Mouse (Mus musculus) neural tube, embryonic 15.5 days (tissue): ENCODE measurements around the gene Gm45716. TPM values are rescaled to one million over a fixed set of nuclear protein-coding genes. Genes with fewer than 3 reads are reported as not detected.

ENCODE experiments used
- ATAC-seq: fragments of 200-750 bp; cut with Nextera tagmentation; 2 replicates; pipeline ENCODE4 v1.8.0; 2017; ENCODE audit warnings: mild to moderate bottlenecking, moderate TSS enrichment, moderate library complexity; ENCODE audit not compliant: low FRiP score
- H3K27ac ChIP-seq: fragments of 300-500 bp; sonication (generic); replicated peaks from 2 replicates; pipeline ENCODE4 v1.5.1; 2015; ENCODE audit warnings: mild to moderate bottlenecking, inconsistent platforms
- H3K27me3 ChIP-seq: fragments of 300-500 bp; sonication (generic); replicated peaks from 2 replicates; pipeline ENCODE4 v1.6.1; 2015; ENCODE audit warnings: inconsistent platforms
- H3K36me3 ChIP-seq: fragments of 300-500 bp; sonication (generic); 2 replicates; pipeline ENCODE4 v1.6.1; 2015; ENCODE audit warnings: inconsistent platforms
- H3K4me1 ChIP-seq: fragments of 300-500 bp; sonication (generic); 2 replicates; pipeline ENCODE4 v1.6.1; 2015; ENCODE audit warnings: inconsistent platforms
- H3K4me2 ChIP-seq: fragments of 300-500 bp; sonication (generic); 2 replicates; pipeline ENCODE4 v1.6.1; 2015; ENCODE audit warnings: inconsistent platforms, mild to moderate bottlenecking, moderate library complexity
- H3K4me3 ChIP-seq: fragments of 300-500 bp; sonication (generic); replicated peaks from 2 replicates; pipeline ENCODE4 v1.5.1; 2015; ENCODE audit warnings: mild to moderate bottlenecking, inconsistent platforms
- H3K9ac ChIP-seq: fragments of 300-500 bp; sonication (generic); replicated peaks from 2 replicates; pipeline ENCODE4 v1.6.1; 2015; ENCODE audit warnings: mild to moderate bottlenecking, inconsistent platforms
- H3K9me3 ChIP-seq: fragments of 300-500 bp; sonication (generic); replicated peaks from 2 replicates; pipeline ENCODE4 v1.6.1; 2016; ENCODE audit warnings: inconsistent platforms
- WGBS: fragments of 180-500 bp; shearing (Covaris S2); methylation state at CpG from one replicate; pipeline ENCODE4 v1.1.7; 2015; ENCODE audit warnings: mixed read lengths; 5-methylcytosine and 5-hydroxymethylcytosine counted together
- polyA plus RNA-seq: library from polyadenylated mRNA; unstranded; fragments of >200 nt; fragmentation: Nextera tagmentation; extraction: Ambion mirVana; gene quantifications from 2 replicates; pipeline ENCODE4 v1.2.1, GENCODE M21; 2015

Gm45716 gene
- polyA plus RNA-seq, 1 experiment from 2014 or later: 19.2 TPM

DNA sequence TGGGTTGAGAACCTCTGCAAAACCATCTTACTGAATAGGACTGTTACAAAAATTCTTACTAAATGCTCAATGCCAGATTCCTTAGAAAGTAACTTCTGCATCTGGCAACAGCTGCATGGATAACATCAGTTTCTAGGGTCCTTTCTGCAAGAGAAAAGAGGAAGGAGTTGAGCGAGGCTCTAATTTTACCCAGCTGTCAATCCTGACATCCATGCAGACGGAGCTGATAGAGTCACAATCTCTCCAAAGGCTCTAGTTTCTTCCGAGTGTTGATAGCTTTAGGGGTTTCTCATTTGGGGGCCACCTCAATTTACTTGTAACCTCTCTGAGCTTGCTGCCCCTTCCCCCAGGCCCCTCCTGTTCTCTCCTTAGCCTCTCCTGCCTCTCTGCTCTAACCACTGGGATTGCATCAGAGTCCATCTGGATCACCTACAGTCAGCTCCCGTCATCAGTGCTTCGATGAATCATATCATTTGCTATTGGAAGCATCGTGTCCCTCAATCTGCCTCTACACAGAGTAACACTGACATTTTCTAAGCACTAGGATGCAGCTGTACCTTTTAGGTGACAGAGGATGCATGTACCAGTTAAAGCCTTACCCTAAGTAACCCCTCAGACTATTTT is 32.7 kb downstream of the Gm45716 start:
- no peak overlapping the region for H3K27ac ChIP-seq
- no peaks in the 10 kb centered on the region for H3K27me3 ChIP-seq
- H3K4me3 ChIP-seq: no peak overlapping the region
- no peaks in the 10 kb centered on the region for H3K4me1 ChIP-seq
- H3K9ac ChIP-seq: no peak overlapping the region
- H3K36me3 ChIP-seq: no peaks in the 10 kb centered on the region
- no peak overlapping the region for H3K4me2 ChIP-seq
- 77% methylated on average over 6 of the region's 6 CpGs for WGBS
- no peak for ATAC-seq
- no peaks in the 10 kb centered on the region for H3K9me3 ChIP-seq

DNA sequence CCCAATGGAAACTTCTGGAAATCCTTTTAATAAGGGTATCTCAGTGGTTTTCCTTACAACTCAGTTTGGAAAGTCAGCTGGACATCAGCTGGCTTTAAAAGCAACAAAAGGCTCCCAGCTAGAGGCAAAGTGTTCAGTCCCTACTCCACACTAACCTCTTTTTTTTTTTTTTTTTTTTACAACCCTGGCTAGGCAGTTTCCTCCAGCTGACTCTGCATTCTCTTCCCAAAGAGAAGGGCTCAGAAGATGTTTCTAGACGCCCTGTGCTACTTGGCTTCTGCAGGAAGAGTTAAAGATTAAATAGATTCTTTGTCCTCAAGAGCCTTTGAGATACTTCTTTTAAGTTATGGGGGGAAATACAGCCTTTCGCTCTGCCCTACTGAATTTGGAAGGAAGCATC is 33.3 kb downstream of the Gm45716 start:
- Histone ChIP-seq H3K9ac (no peak overlapping the region), H3K27ac (no peak overlapping the region), H3K4me2 (no peak overlapping the region), H3K9me3 (no peaks in the 10 kb centered on the region), H3K36me3 (no peaks in the 10 kb centered on the region), H3K4me3 (no peak overlapping the region), H3K4me1 (no peaks in the 10 kb centered on the region), H3K27me3 (no peaks in the 10 kb centered on the region)
- no peak for ATAC-seq
- WGBS: 16% methylated on average over 2 of the region's 2 CpGs

DNA sequence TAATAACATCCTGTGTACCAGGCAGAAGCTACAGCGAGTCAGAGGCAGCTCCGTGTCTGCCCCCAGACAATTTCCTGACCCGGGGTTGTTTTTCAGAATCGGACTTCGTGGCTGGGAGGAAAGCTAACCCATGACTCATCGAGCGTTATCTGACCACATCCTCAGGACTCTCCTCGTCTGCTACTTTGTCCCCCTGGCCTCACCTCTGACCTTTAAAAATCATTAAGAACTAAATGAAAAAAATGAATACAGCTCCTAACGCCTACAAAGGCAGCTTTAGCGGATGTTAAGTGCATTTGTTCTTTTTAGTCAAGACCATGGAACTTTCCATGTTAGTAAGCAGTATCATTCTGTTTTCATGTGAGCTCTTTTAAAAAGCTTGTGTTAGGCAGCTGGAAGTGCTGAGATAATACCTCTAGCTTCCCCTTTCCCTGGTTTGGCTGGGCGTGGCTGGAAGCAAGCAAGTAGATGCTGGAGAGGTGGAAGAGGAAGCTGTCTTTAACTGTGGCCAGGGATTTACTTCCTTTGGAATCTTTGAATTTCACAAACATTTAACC is 37.5 kb downstream of the Gm45716 start:
- H3K27me3 ChIP-seq: no peaks in the 10 kb centered on the region
- no peak overlapping the region for H3K9ac ChIP-seq
- no peak overlapping the region for H3K4me3 ChIP-seq
- H3K27ac ChIP-seq: no peak overlapping the region
- WGBS: 76% methylated on average over 11 of the region's 11 CpGs
- no peak overlapping the region for H3K4me2 ChIP-seq
- no peaks in the 10 kb centered on the region for H3K4me1 ChIP-seq
- ATAC-seq: no peak
- H3K36me3 ChIP-seq: no peaks in the 10 kb centered on the region
- no peaks in the 10 kb centered on the region for H3K9me3 ChIP-seq

DNA sequence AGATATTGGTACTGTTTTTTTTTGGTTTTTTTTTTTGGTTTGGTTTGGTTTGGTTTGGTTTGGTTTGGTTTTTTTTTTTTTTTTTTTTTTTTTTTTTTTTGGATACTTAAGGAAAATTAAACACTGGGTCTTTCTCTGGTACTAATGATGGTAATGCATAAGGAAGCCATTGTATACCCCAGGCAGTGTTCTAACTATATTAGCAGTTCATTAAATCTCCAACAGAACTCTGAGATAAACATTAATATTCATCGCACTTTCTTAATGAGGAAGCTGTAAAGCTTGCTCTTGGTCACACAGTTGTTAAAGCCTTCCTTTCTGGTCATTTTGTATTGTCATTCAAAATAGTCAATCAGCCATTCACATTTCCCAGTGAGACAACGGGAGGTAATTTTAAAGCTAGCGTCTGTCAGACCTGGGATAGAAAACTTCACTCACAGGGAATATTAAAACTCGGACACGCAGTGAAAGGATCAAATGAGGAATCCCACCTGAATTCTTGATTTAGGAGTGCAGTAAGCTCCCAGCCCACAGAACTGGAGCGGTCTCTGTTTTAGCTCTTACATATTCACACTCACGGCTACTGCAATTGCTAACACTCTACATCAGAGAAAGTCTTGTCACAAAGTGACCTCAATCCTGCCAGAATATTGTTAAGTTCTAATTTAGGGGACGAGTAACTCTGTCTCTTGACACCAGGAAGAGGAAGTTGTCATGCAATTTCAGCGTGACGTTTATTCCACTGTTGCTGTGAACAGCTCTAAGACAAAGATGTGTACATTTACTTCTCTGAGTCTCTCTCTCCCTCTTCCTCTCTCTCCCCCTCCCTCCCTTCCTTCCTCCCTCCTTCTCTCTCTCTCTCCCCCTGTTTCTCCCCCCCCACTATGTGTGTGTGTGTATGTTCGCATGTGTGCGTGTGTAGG is 39.8 kb downstream of the Gm45716 start:
- H3K27me3 ChIP-seq: no peaks in the 10 kb centered on the region
- no peaks in the 10 kb centered on the region for H3K4me1 ChIP-seq
- 44% methylated on average over 12 of the region's 12 CpGs for WGBS
- no peaks in the 10 kb centered on the region for H3K9me3 ChIP-seq
- no peaks in the 10 kb centered on the region for H3K36me3 ChIP-seq
- H3K4me3 ChIP-seq: no peak overlapping the region
- ATAC-seq: no peak
- H3K9ac ChIP-seq: no peak overlapping the region
- no peak overlapping the region for H3K4me2 ChIP-seq
- no peak overlapping the region for H3K27ac ChIP-seq

DNA sequence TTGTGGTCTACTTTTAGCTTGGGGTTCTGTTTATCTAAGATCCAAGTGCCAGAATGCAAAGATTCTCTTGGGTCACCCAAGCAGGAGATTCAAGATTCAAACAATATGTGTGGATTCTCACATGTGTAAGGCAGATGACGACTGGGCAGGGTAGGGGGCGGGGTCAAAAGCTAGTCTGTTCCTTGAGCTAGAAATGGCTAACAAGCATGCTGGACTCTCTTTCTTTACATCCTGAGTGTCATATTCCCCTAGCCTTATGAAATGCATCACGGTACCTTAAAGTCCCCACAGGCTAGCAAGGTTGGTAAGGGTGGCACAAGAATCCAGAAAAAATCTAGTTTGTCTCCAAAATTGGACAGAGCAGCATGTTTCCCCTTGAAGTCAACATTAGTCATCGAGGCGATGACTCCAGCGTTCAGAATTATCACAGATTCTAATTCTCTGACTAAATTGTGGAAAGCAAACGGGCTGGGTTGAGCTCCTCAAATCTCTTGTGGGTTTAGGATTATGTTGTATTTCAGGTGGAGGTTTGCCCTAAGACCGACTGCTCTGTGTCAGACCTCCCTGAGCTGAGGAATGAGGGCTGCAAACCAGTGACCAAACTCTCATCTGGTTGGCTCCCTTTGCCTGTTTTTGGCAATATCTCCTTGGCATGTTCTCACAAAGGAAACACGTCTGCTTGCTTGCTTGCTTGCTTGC is 40.9 kb downstream of the Gm45716 start:
- Histone ChIP-seq H3K36me3 (no peaks in the 10 kb centered on the region), H3K4me1 (no peaks in the 10 kb centered on the region), H3K4me3 (no peak overlapping the region), H3K27ac (no peak overlapping the region), H3K4me2 (no peak overlapping the region), H3K9ac (no peak overlapping the region), H3K27me3 (no peaks in the 10 kb centered on the region), H3K9me3 (no peaks in the 10 kb centered on the region)
- ATAC-seq: no peak
- 92% methylated on average over 9 of the region's 9 CpGs for WGBS

DNA sequence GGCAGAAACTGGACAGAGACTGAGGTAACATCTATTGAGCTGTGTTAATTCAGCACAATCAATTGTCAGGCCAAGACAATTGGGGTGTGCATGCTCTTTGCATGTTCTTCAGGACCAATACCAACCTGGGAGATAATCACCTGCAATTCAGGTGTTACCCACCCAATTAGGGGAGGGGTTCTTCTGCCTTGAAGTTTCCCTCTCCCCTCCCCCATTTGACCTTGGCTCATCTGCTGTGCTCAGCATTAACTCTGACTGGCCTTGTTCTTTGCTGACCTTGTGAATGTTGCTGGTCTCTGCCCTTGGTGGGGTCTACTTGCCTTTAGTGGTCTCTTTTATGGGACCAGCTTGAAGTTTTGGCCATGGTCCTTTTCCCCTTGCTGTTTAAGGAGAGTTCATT is 42.3 kb downstream of the Gm45716 start:
- Histone ChIP-seq H3K27me3 (no peaks in the 10 kb centered on the region), H3K4me3 (no peak overlapping the region), H3K4me1 (no peaks in the 10 kb centered on the region), H3K36me3 (no peaks in the 10 kb centered on the region), H3K9me3 (no peaks in the 10 kb centered on the region), H3K4me2 (no peak overlapping the region), H3K27ac (no peak overlapping the region), H3K9ac (no peak overlapping the region)
- no peak for ATAC-seq

DNA sequence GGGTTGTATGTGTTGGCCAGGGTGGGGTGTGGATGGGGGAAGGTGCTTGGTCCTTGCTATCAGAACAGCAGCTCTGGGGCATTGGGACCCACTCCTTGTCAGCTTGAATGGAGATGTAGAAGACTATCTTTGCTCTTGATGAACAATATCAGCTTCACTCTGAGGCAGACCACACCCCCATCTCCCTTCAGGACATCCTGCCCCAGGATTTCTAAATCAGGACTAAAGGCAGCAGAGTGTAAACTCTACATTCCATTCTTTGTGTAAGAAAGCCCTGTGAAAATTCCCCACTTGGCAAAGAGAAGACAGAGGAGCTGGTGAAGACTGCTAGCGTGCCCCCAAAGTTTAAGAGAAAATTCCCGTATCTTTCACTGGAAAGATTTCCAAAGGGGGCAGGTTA is 43.2 kb downstream of the Gm45716 start:
- H3K9ac ChIP-seq: no peak overlapping the region
- H3K9me3 ChIP-seq: no peaks in the 10 kb centered on the region
- no peaks in the 10 kb centered on the region for H3K4me1 ChIP-seq
- H3K4me2 ChIP-seq: no peak overlapping the region
- ATAC-seq: no peak
- H3K4me3 ChIP-seq: no peak overlapping the region
- H3K27ac ChIP-seq: no peak overlapping the region
- H3K36me3 ChIP-seq: no peaks in the 10 kb centered on the region
- H3K27me3 ChIP-seq: no peaks in the 10 kb centered on the region
- 83% methylated on average over 2 of the region's 2 CpGs for WGBS

DNA sequence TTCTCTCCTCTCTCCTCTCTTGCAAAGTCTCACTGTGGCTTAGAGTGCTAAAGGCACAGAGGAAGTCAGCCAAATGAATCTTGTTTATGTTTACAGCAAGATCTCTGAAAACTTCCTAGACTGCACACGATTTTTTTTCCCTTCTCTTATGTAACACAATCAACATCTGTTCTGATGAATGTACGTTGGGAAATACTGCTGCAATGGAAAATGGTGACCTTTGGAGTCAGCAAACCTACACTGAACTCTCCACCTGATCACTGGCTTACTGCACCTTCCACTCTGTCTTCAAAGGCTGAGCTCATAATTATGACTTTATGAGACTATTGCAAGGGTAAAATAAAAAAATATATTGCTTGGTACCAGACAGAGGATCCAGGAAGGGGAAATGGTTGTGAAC is 44.1 kb downstream of the Gm45716 start:
- H3K9me3 ChIP-seq: no peaks in the 10 kb centered on the region
- no peak overlapping the region for H3K4me3 ChIP-seq
- H3K27me3 ChIP-seq: no peaks in the 10 kb centered on the region
- no peak overlapping the region for H3K9ac ChIP-seq
- WGBS: 75% methylated on average over 2 of the region's 2 CpGs
- H3K4me1 ChIP-seq: no peaks in the 10 kb centered on the region
- no peak overlapping the region for H3K4me2 ChIP-seq
- no peak for ATAC-seq
- no peak overlapping the region for H3K27ac ChIP-seq
- no peaks in the 10 kb centered on the region for H3K36me3 ChIP-seq

DNA sequence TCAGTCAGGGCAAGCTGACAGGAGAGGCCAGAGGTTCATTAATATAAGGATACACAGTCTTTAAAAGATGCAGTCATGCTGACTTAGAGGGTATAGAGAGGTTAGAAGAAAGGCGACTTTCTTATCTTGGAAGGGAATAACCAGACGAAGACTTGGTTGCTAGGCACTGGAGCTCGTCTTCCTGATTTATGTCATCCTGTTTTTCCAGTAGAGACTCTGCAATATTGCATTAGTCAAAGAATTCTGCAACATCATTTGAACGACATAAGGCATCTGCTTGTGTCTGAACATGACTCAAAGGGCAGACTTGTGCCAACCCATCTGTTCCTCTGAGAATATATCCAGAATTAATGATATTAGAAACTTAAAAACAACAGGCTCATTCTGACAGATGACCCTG is 45.2 kb downstream of the Gm45716 start:
- no peak overlapping the region for H3K27ac ChIP-seq
- no peak for ATAC-seq
- H3K4me2 ChIP-seq: no peak overlapping the region
- H3K9ac ChIP-seq: no peak overlapping the region
- H3K4me1 ChIP-seq: no peaks in the 10 kb centered on the region
- no peaks in the 10 kb centered on the region for H3K9me3 ChIP-seq
- no peaks in the 10 kb centered on the region for H3K27me3 ChIP-seq
- no peak overlapping the region for H3K4me3 ChIP-seq
- no peaks in the 10 kb centered on the region for H3K36me3 ChIP-seq
- WGBS: 34% methylated on average over 4 of the region's 4 CpGs

DNA sequence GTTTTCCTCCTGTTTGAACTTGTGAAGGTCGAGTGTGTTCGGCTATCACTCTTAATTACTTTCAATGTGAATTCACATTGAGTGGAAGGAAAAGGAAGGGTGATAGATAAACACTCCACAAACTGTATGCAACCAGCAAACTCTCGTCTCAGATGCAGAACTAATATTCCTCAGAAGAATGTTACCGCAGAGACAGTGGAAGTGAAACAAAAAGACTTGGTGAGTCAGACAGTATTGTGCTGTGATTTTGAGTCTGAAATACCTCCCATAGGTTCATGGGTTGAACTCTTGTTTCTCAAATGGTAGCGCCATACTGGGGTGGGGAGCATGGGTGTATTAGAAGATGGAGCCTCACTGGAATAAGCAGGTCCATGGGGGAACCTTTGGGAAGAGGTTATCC is 47.7 kb downstream of the Gm45716 start:
- no peak overlapping the region for H3K9ac ChIP-seq
- no peaks in the 10 kb centered on the region for H3K4me1 ChIP-seq
- H3K4me3 ChIP-seq: no peak overlapping the region
- no peaks in the 10 kb centered on the region for H3K9me3 ChIP-seq
- 92% methylated on average over 5 of the region's 5 CpGs for WGBS
- H3K4me2 ChIP-seq: no peak overlapping the region
- no peaks in the 10 kb centered on the region for H3K27me3 ChIP-seq
- ATAC-seq: no peak
- no peak overlapping the region for H3K27ac ChIP-seq
- no peaks in the 10 kb centered on the region for H3K36me3 ChIP-seq

DNA sequence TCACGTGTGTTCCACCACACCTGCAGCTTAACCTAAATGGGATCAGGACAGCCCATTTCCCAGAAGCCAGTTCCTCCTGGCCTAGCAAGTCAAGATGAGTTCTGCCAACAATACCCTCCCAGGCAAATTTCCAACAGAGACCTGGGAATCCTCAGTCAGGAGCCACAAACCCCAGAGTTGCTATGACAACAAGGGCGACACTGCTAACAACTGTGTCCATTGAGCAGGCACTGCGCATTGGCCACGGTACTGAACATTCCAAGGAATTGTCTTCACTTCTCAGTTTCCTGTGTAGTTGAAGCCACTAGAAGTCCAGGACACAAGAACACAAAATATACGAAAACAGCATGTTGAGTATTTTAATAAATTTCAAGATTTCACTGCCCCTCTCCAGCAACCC is 50.1 kb downstream of the Gm45716 start:
- no peaks in the 10 kb centered on the region for H3K4me1 ChIP-seq
- no peak for ATAC-seq
- H3K4me3 ChIP-seq: no peak overlapping the region
- H3K36me3 ChIP-seq: no peaks in the 10 kb centered on the region
- no peak overlapping the region for H3K9ac ChIP-seq
- WGBS: 41% methylated on average over 5 of the region's 5 CpGs
- H3K9me3 ChIP-seq: no peaks in the 10 kb centered on the region
- no peaks in the 10 kb centered on the region for H3K27me3 ChIP-seq
- H3K27ac ChIP-seq: no peak overlapping the region
- H3K4me2 ChIP-seq: no peak overlapping the region

DNA sequence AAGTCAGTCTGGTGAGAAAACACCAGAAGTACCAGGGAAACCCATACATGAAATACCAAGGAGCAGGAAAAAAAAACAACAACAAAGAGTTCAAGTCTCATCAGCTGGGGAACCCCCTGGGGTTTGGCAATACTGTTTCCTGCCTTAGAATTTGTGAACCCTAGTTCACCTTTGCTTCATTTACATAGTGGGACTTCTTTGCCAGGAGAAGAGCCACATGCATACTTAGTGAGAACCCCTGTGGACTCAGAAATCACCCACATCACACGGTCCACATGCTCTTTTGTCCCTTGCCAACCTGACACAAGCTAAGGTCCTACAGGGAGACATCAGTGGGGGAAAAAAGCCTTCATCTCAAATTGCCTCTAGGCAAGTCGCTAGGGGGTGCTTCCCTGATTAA is 51.2 kb downstream of the Gm45716 start:
- Histone ChIP-seq H3K4me3 (no peak overlapping the region), H3K4me2 (no peak overlapping the region), H3K9me3 (no peaks in the 10 kb centered on the region), H3K36me3 (no peaks in the 10 kb centered on the region), H3K4me1 (no peaks in the 10 kb centered on the region), H3K27ac (no peak overlapping the region), H3K9ac (no peak overlapping the region), H3K27me3 (no peaks in the 10 kb centered on the region)
- no peak for ATAC-seq
- WGBS: 16% methylated on average over 2 of the region's 2 CpGs
